In genomic region chr3:146189933-146190332, GRCm38 (mm10) we compare ENCODE assay signal across 17 mouse cellular contexts. TPM values are rescaled to one million over a fixed set of nuclear protein-coding genes. Genes with fewer than 3 reads are reported as not detected.
DNase-seq lines count a peak whose midpoint lies in the region; ATAC-seq and TF ChIP-seq lines count a peak whose summit lies in the region.
"Had no signal": no experiment of that assay in that cellular context is flagged by ENCODE, and none has a peak within 500 bp of the region (broad histone marks: within the 10 kb centered on the region; RNA-seq: fewer than 3 reads in every experiment).

No protein-coding gene starts in this region.

- H3K9ac ChIP-seq in kidney, postnatal 0 days (ENCODE audit: low read depth, low read length) = no peak overlapping the region
- no peak overlapping the region for H3K9ac ChIP-seq in kidney, embryonic 14.5 days (ENCODE audit: low read depth, low read length)
- H3K9ac ChIP-seq: embryonic facial prominence, embryonic 15.5 days; forebrain, embryonic 15.5 days; heart, embryonic 13.5 days; hindbrain, embryonic 13.5 days; kidney, embryonic 15.5 days; liver, embryonic 13.5 days; stomach, embryonic 15.5 days had no signal

- peak; percentile 33; the same call in 1 of the 2 replicates for TF ChIP-seq CTCF in kidney, postnatal 0 days (IDR thresholded peaks at IDR 0.05; ENCODE audit: low read depth)

- H3K27me3 ChIP-seq in kidney, postnatal 0 days (ENCODE audit: insufficient read depth, low read length) = no peaks in the 10 kb centered on the region
- no peaks in the 10 kb centered on the region for H3K27me3 ChIP-seq in kidney, embryonic 14.5 days (ENCODE audit: control insufficient read depth, insufficient read depth, low read length)
- H3K27me3 ChIP-seq: embryonic facial prominence, embryonic 15.5 days; forebrain, embryonic 15.5 days; heart, embryonic 13.5 days; kidney, embryonic 15.5 days; liver, embryonic 13.5 days; stomach, embryonic 15.5 days had no signal

- no peaks in the 10 kb centered on the region for H3K9me3 ChIP-seq in kidney, postnatal 0 days (replicated peaks; ENCODE audit: low read length)
- no peaks in the 10 kb centered on the region for H3K9me3 ChIP-seq in kidney, embryonic 14.5 days (ENCODE audit: control insufficient read depth, low read length)
- H3K9me3 ChIP-seq: embryonic facial prominence, embryonic 15.5 days; forebrain, embryonic 15.5 days; heart, embryonic 13.5 days; kidney, embryonic 15.5 days; liver, embryonic 13.5 days; stomach, embryonic 15.5 days had no signal

- no peaks in the 10 kb centered on the region for H3K4me1 ChIP-seq in kidney, postnatal 0 days (replicated peaks; ENCODE audit: insufficient read depth, low read length)
- H3K4me1 ChIP-seq in kidney, embryonic 14.5 days (ENCODE audit: control insufficient read depth, insufficient read depth, low read length) = no peaks in the 10 kb centered on the region
- H3K4me1 ChIP-seq: embryonic facial prominence, embryonic 15.5 days; forebrain, embryonic 15.5 days; kidney, embryonic 15.5 days; liver, embryonic 13.5 days; stomach, embryonic 15.5 days had no signal

- no peak for ATAC-seq in kidney, postnatal 0 days (replicated peaks; ENCODE audit: low FRiP score, low read depth)
- no peak for ATAC-seq in kidney, embryonic 14.5 days (ENCODE audit: low FRiP score, low TSS enrichment)
- peak; percentile 50; the same call in 1 of the 2 replicates for ATAC-seq in common myeloid progenitor, adult 5-6 weeks (replicated peaks; ENCODE audit: low read depth, poor library complexity, severe bottlenecking)
- ATAC-seq: forebrain, embryonic 15.5 days had no signal

- no peak for DNase-seq in kidney, postnatal 0 days (ENCODE audit: low spot score)
- peak; percentile 23 for DNase-seq in thymus, postnatal 25 days
- DNase-seq in thymus, postnatal 10 days (ENCODE audit: low spot score in 2 of 2) = no peak
- DNase-seq in frontal cortex, postnatal 36 days (ENCODE audit: low spot score in 2 of 2) = no peak
- no peak for DNase-seq in frontal cortex, postnatal 25 days (ENCODE audit: low spot score in 2 of 2)
- DNase-seq: gastrocnemius, postnatal 10 days; liver, embryonic 13.5 days; right cerebral cortex, postnatal 25 days had no signal

- H3K27ac ChIP-seq in kidney, postnatal 0 days = no peak overlapping the region
- no peak overlapping the region for H3K27ac ChIP-seq in kidney, embryonic 14.5 days (ENCODE audit: low read depth, low read length)
- H3K27ac ChIP-seq: embryonic facial prominence, embryonic 15.5 days; forebrain, embryonic 15.5 days; heart, embryonic 13.5 days; hindbrain, embryonic 13.5 days; kidney, embryonic 15.5 days; liver, embryonic 13.5 days; stomach, embryonic 15.5 days had no signal

- WGBS in kidney, postnatal 0 days = 73% methylated on average over 10 of the region's 10 CpGs
- WGBS in kidney, embryonic 14.5 days = 76% methylated on average over 10 of the region's 10 CpGs

- no peaks in the 10 kb centered on the region for H3K36me3 ChIP-seq in kidney, postnatal 0 days (ENCODE audit: insufficient read depth, low read length)
- H3K36me3 ChIP-seq in kidney, embryonic 14.5 days (ENCODE audit: control insufficient read depth, insufficient read depth, low read length) = no peaks in the 10 kb centered on the region
- H3K36me3 ChIP-seq: embryonic facial prominence, embryonic 15.5 days; forebrain, embryonic 15.5 days; heart, embryonic 13.5 days; hindbrain, embryonic 13.5 days; kidney, embryonic 15.5 days; liver, embryonic 13.5 days; stomach, embryonic 15.5 days had no signal

- H3K4me3 ChIP-seq in kidney, postnatal 0 days (replicated peaks; ENCODE audit: low read depth, low read length) = no peak overlapping the region
- no peak overlapping the region for H3K4me3 ChIP-seq in kidney, embryonic 14.5 days (ENCODE audit: low read length)
- H3K4me3 ChIP-seq: embryonic facial prominence, embryonic 15.5 days; forebrain, embryonic 15.5 days; heart, embryonic 13.5 days; hindbrain, embryonic 13.5 days; kidney, embryonic 15.5 days; liver, embryonic 13.5 days; stomach, embryonic 15.5 days had no signal

- no peak overlapping the region for H3K4me2 ChIP-seq in kidney, postnatal 0 days (ENCODE audit: low read length)
- no peak overlapping the region for H3K4me2 ChIP-seq in kidney, embryonic 14.5 days (replicated peaks; ENCODE audit: low read depth, low read length)
- H3K4me2 ChIP-seq: embryonic facial prominence, embryonic 15.5 days; forebrain, embryonic 15.5 days; heart, embryonic 13.5 days; hindbrain, embryonic 13.5 days; kidney, embryonic 15.5 days; liver, embryonic 13.5 days; stomach, embryonic 15.5 days had no signal

RNA-seq across cellular contexts. Expression of gene Lpar3, which starts 30.8 kb away (rescaled TPM):
- 2.6 and 3.7 TPM in 2 replicates for polyA plus RNA-seq in kidney, postnatal 0 days (2015; fragmentation: Nextera tagmentation; extraction: Ambion mirVana)
- 0.27 and 0.83 TPM in 2 replicates for polyA plus RNA-seq in kidney, embryonic 14.5 days (2014; fragmentation: Nextera tagmentation; extraction: Ambion mirVana)
- total RNA-seq in common myeloid progenitor, adult 5-6 weeks (2017) = not detected in 2 replicates
- total RNA-seq: adrenal gland, adult 18-20 months had no signal

RNA-seq across cellular contexts. Expression of gene Mcoln2, which starts 40.3 kb away (rescaled TPM):
- 1.4 and 1.5 TPM in 2 replicates for polyA plus RNA-seq in kidney, postnatal 0 days (2015; fragmentation: Nextera tagmentation; extraction: Ambion mirVana)
- 0.74 and 1.1 TPM in 2 replicates for polyA plus RNA-seq in kidney, embryonic 14.5 days (2014; fragmentation: Nextera tagmentation; extraction: Ambion mirVana)
- 8.2 and 11.1 TPM in 2 replicates for total RNA-seq in common myeloid progenitor, adult 5-6 weeks (2017)
- polyA plus RNA-seq: forebrain, embryonic 15.5 days had no signal
